In genomic region chr1:96315721-96316120, GRCm38 (mm10) we compare ENCODE assay signal across 24 mouse cellular contexts.
DNase-seq lines count a peak whose midpoint lies in the region; ATAC-seq and TF ChIP-seq lines count a peak whose summit lies in the region.
"Had no signal": no experiment of that assay in that cellular context is flagged by ENCODE, and none has a peak within 500 bp of the region (broad histone marks: within the 10 kb centered on the region; RNA-seq: fewer than 3 reads in every experiment).

No protein-coding gene starts in this region.

- H3K9ac ChIP-seq in MEL (ENCODE audit: control insufficient read depth, low read depth, low read length, poor library complexity, severe bottlenecking): no peak overlapping the region
- no peak overlapping the region for H3K9ac ChIP-seq in lung, postnatal 0 days (replicated peaks; ENCODE audit: low read depth)
- H3K9ac ChIP-seq: embryonic facial prominence, embryonic 13.5 days; embryonic facial prominence, embryonic 15.5 days; forebrain, embryonic 12.5 days had no signal

- peaks cover 0 to 11% of the 10 kb centered on the region in 2 experiments; a peak in 2 of 4 replicates for H3K36me3 ChIP-seq in MEL (ENCODE audit: control insufficient read depth in 1 of 2, insufficient read depth in 2 of 2, low read length in 2 of 2)
- no peaks in the 10 kb centered on the region for H3K36me3 ChIP-seq in lung, postnatal 0 days (ENCODE audit: insufficient read depth, low read length)
- H3K36me3 ChIP-seq: embryonic facial prominence, embryonic 13.5 days; embryonic facial prominence, embryonic 15.5 days; forebrain, embryonic 10.5 days; forebrain, embryonic 12.5 days; G1E had no signal

- H3K4me2 ChIP-seq in lung, postnatal 0 days (replicated peaks; ENCODE audit: low read depth, low read length): no peak overlapping the region
- H3K4me2 ChIP-seq: embryonic facial prominence, embryonic 13.5 days; embryonic facial prominence, embryonic 15.5 days; forebrain, embryonic 12.5 days had no signal

- no peaks in the 10 kb centered on the region for H3K79me2 ChIP-seq in MEL (ENCODE audit: control insufficient read depth, insufficient read depth, low read length, poor library complexity)

- TF ChIP-seq POLR2A in MEL (IDR thresholded peaks at IDR 0.05; ENCODE audit: control insufficient read depth in 1 of 2, insufficient read depth in 1 of 2, low read depth in 1 of 2, low read length in 2 of 2, poor library complexity in 1 of 2): no peak

- no peaks in the 10 kb centered on the region for H3K9me3 ChIP-seq in MEL (replicated peaks; ENCODE audit: insufficient read depth, low read length)
- no peaks in the 10 kb centered on the region for H3K9me3 ChIP-seq in lung, postnatal 0 days (ENCODE audit: low read length)
- H3K9me3 ChIP-seq: embryonic facial prominence, embryonic 13.5 days; embryonic facial prominence, embryonic 15.5 days; forebrain, embryonic 10.5 days; forebrain, embryonic 12.5 days had no signal

- peak overlapping the region; percentile 49 for H3K27ac ChIP-seq in MEL (ENCODE audit: control insufficient read depth, low read depth, low read length)
- H3K27ac ChIP-seq in lung, postnatal 0 days (ENCODE audit: low read length): no peak overlapping the region
- H3K27ac ChIP-seq: embryonic facial prominence, embryonic 13.5 days; embryonic facial prominence, embryonic 15.5 days; forebrain, embryonic 10.5 days; forebrain, embryonic 12.5 days had no signal

- DNase-seq in A20 (ENCODE audit: low read depth, low spot score): peak; percentile 58
- DNase-seq in MEL (ENCODE audit: low read depth, low spot score): peak; percentile 83
- DNase-seq in lung, postnatal 0 days (ENCODE audit: low spot score): no peak
- DNase-seq in gastrocnemius, adult 8-10 months (ENCODE audit: low spot score in 2 of 2): no peak
- DNase-seq in adrenal gland, postnatal 36 days: no peak
- DNase-seq: adrenal gland, adult 8-10 months; adrenal gland, postnatal 14 days; cerebellum, adult 11 months; cerebellum, adult 18-20 months; cerebellum, adult 8-10 months; cerebellum, adult 9-11 months; cerebellum, postnatal 14 days; cerebellum, postnatal 36 days; embryo, embryonic 11 days had no signal

- no peaks in the 10 kb centered on the region for H3K27me3 ChIP-seq in MEL (ENCODE audit: control insufficient read depth in 1 of 2, insufficient read depth in 2 of 2, low read length in 2 of 2)
- H3K27me3 ChIP-seq in lung, postnatal 0 days (replicated peaks; ENCODE audit: insufficient read depth, low read length): no peaks in the 10 kb centered on the region
- H3K27me3 ChIP-seq: embryonic facial prominence, embryonic 13.5 days; embryonic facial prominence, embryonic 15.5 days; forebrain, embryonic 12.5 days; Patski had no signal

- ATAC-seq in lung, postnatal 0 days: no peak
- ATAC-seq: activated CD4-positive, CD25-positive, alpha-beta regulatory T cell, adult 4 months; forebrain, embryonic 14.5 days; forebrain, embryonic 16.5 days; Patski had no signal

- peak; percentile 51 to 97; a peak in 3 of 4 replicates for TF ChIP-seq EP300 in MEL (IDR thresholded peaks at IDR 0.05; ENCODE audit: low read depth in 1 of 2, low read length in 2 of 2)
- TF ChIP-seq EP300 in lung, postnatal 0 days (IDR thresholded peaks at IDR 0.05): no peak

- TF ChIP-seq CTCF in MEL (IDR thresholded peaks at IDR 0.05 in 2 of 3, conservative IDR thresholded peaks at IDR 0.05 in 1 of 3; ENCODE audit: control insufficient read depth in 1 of 3, insufficient read depth in 1 of 3, low read depth in 2 of 3, low read length in 3 of 3, poor library complexity in 1 of 3, severe bottlenecking in 1 of 3): no peak
- TF ChIP-seq CTCF in lung, postnatal 0 days (IDR thresholded peaks at IDR 0.05): no peak

- WGBS in lung, postnatal 0 days: 88% methylated on average over 1 of the region's 1 CpGs

- peaks cover 0 to 11% of the 10 kb centered on the region in 2 experiments; a peak in 2 of 4 replicates for H3K4me1 ChIP-seq in MEL (ENCODE audit: control insufficient read depth in 1 of 2, insufficient read depth in 2 of 2, low read length in 2 of 2)
- H3K4me1 ChIP-seq in lung, postnatal 0 days (ENCODE audit: insufficient read depth, low read depth, low read length): no peaks in the 10 kb centered on the region
- H3K4me1 ChIP-seq: embryonic facial prominence, embryonic 13.5 days; embryonic facial prominence, embryonic 15.5 days; forebrain, embryonic 10.5 days; forebrain, embryonic 12.5 days had no signal

- TF ChIP-seq RAD21 in MEL (IDR thresholded peaks at IDR 0.05; ENCODE audit: low read depth, low read length): no peak

- H3K4me3 ChIP-seq in MEL (ENCODE audit: control insufficient read depth in 1 of 2, insufficient read depth in 1 of 2, low read depth in 2 of 2, low read length in 2 of 2): no peak overlapping the region
- no peak overlapping the region for H3K4me3 ChIP-seq in lung, postnatal 0 days (ENCODE audit: low read depth, low read length)
- H3K4me3 ChIP-seq: embryonic facial prominence, embryonic 13.5 days; embryonic facial prominence, embryonic 15.5 days; erythroblast, embryonic 14.5 days; forebrain, embryonic 10.5 days; forebrain, embryonic 12.5 days had no signal

TF ChIP-seq in MEL, 35 proteins besides CTCF, POLR2A, EP300 and RAD21:
- TF ChIP-seq USF1 (IDR thresholded peaks at IDR 0.05; ENCODE audit: low read depth, low read length): no peak
- no peak for TF ChIP-seq KAT2A (conservative IDR thresholded peaks at IDR 0.05; ENCODE audit: low read depth, low read length)
- TF ChIP-seq MAFK (IDR thresholded peaks at IDR 0.05; ENCODE audit: borderline replicate concordance, low read depth, low read length): no peak
- TF ChIP-seq ZKSCAN1 (IDR thresholded peaks at IDR 0.05; ENCODE audit: low read depth, low read length): no peak
- TF ChIP-seq MXI1 (IDR thresholded peaks at IDR 0.05; ENCODE audit: low read depth, low read length): no peak
- peak; percentile 58 for TF ChIP-seq ETS1 (IDR thresholded peaks at IDR 0.05; ENCODE audit: low read depth, low read length)
- TF ChIP-seq JUND (IDR thresholded peaks at IDR 0.05; ENCODE audit: low read depth, low read length): peak; percentile 74
- TF ChIP-seq BHLHE40 (IDR thresholded peaks at IDR 0.05; ENCODE audit: borderline replicate concordance, low read depth, low read length): no peak
- peak; percentile 51; the same call in 1 of the 2 replicates for TF ChIP-seq TBP (IDR thresholded peaks at IDR 0.05; ENCODE audit: low read depth, low read length)
- TF ChIP-seq UBTF (IDR thresholded peaks at IDR 0.05; ENCODE audit: borderline replicate concordance, insufficient read depth, low read depth, low read length): no peak
- no peak for TF ChIP-seq MYB (IDR thresholded peaks at IDR 0.05; ENCODE audit: low read depth, low read length)
- peak; percentile 75 for TF ChIP-seq ZNF384 (IDR thresholded peaks at IDR 0.05; ENCODE audit: low read depth, low read length)
- no peak; the same call in 1 of the 2 replicates for TF ChIP-seq RCOR1 (IDR thresholded peaks at IDR 0.05; ENCODE audit: low read depth, low read length)
- peak; percentile 89 for TF ChIP-seq GATA1 (IDR thresholded peaks at IDR 0.05; ENCODE audit: low read depth, low read length)

Comparison
In these comparisons a context has a peak if more than half of its experiments do, and no peak if none do; other contexts are left out.
1. DNase-seq: peak in A20 (single experiment) and MEL (single experiment); none in lung, postnatal 0 days (single experiment), gastrocnemius, adult 8-10 months (0 of 2) and adrenal gland, postnatal 36 days (0 of 2).